Mouse (Mus musculus): ENCODE results near the gene Ednra.

GRCm38 (mm10) chr8:77770966-77771365, 46.7 kb upstream of the Ednra start:
- no peak for TF ChIP-seq EP300 (IDR thresholded peaks at IDR 0.05; ENCODE audit: low read depth)
- no peak for TF ChIP-seq CTCF (IDR thresholded peaks at IDR 0.05; ENCODE audit: low read depth)
